Comparison of ENCODE assay signal across 33 mouse cellular contexts in the genomic region with DNA sequence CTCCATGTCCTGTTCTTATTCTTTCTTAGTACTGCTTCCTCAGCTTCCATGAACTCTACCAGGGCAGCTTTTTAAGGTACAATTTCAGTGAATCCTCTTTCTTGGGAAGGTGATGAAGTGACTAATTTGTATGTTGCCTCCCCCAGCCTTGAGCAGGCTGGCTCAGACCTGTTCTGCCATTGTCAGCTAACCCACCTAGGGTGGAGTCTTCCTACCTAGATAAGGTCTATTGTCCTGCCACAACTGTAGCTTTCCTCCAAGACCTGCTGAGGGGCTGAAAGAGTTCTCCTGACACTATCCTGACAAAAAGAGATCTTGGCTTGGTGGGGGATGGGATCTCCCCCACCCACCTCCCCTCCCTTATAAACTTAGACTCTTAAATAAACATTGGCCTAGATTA.
"Had no signal": no experiment of that assay in that cellular context is flagged by ENCODE, and none has a peak within 500 bp of the region (broad histone marks: within the 10 kb centered on the region; RNA-seq: fewer than 3 reads in every experiment).

No protein-coding gene starts in this region.

- H3K36me3 ChIP-seq: heart, embryonic 12.5 days; heart, embryonic 13.5 days; heart, embryonic 15.5 days; hindbrain, embryonic 10.5 days; hindbrain, embryonic 12.5 days; hindbrain, embryonic 13.5 days; hindbrain, embryonic 15.5 days; intestine, embryonic 15.5 days; kidney, embryonic 15.5 days had no signal

- H3K4me1 ChIP-seq: heart, embryonic 12.5 days; heart, embryonic 13.5 days; heart, embryonic 15.5 days; hindbrain, embryonic 10.5 days; hindbrain, embryonic 12.5 days; hindbrain, embryonic 13.5 days; hindbrain, embryonic 15.5 days; intestine, embryonic 15.5 days; kidney, embryonic 15.5 days had no signal

- H3K27me3 ChIP-seq: heart, embryonic 12.5 days; heart, embryonic 13.5 days; heart, embryonic 15.5 days; hindbrain, embryonic 12.5 days; hindbrain, embryonic 13.5 days; hindbrain, embryonic 15.5 days; intestine, embryonic 15.5 days; kidney, embryonic 15.5 days had no signal

- H3K27ac ChIP-seq: heart, embryonic 13.5 days; heart, embryonic 15.5 days; hindbrain, embryonic 10.5 days; hindbrain, embryonic 12.5 days; hindbrain, embryonic 13.5 days; hindbrain, embryonic 14.5 days; hindbrain, embryonic 15.5 days; hindbrain, postnatal 0 days; intestine, embryonic 15.5 days; kidney, embryonic 15.5 days; kidney, postnatal 0 days; layer of hippocampus, adult 2 months; left cerebral cortex, adult 2 months had no signal

- DNase-seq: heart, postnatal 10 days; heart, postnatal 14 days; heart, postnatal 36 days; heart, postnatal 4 days; kidney, adult 11 months; kidney, adult 18-20 months; kidney, adult 2 months; kidney, adult 8-10 months; kidney, adult 9 months; kidney, postnatal 10 days; kidney, postnatal 14 days; kidney, postnatal 25 days; kidney, postnatal 36 days; layer of hippocampus, adult 9-11 months; layer of hippocampus, postnatal 36 days had no signal

- H3K4me3 ChIP-seq: heart, embryonic 12.5 days; heart, embryonic 13.5 days; heart, embryonic 15.5 days; hindbrain, embryonic 10.5 days; hindbrain, embryonic 12.5 days; hindbrain, embryonic 13.5 days; hindbrain, embryonic 15.5 days; intestine, embryonic 15.5 days; kidney, embryonic 15.5 days; layer of hippocampus, adult 2 months; left cerebral cortex, adult 2 months had no signal

- H3K9ac ChIP-seq: heart, embryonic 12.5 days; heart, embryonic 13.5 days; heart, embryonic 15.5 days; hindbrain, embryonic 12.5 days; hindbrain, embryonic 13.5 days; hindbrain, embryonic 14.5 days; hindbrain, embryonic 15.5 days; intestine, embryonic 15.5 days; kidney, embryonic 15.5 days had no signal

- ATAC-seq: hindbrain, embryonic 16.5 days; hindbrain, postnatal 0 days; inflammation-experienced regulatory T-cells, adult 6 months; intestine, embryonic 15.5 days; intestine, embryonic 16.5 days; intestine, postnatal 0 days had no signal

- H3K9me3 ChIP-seq: heart, embryonic 13.5 days; heart, embryonic 15.5 days; hindbrain, embryonic 12.5 days; hindbrain, embryonic 13.5 days; hindbrain, embryonic 15.5 days; intestine, embryonic 15.5 days; kidney, embryonic 15.5 days had no signal
